Mouse (Mus musculus): ENCODE results near the gene Cyp2j12. TPM values are rescaled to one million over a fixed set of nuclear protein-coding genes. Genes with fewer than 3 reads are reported as not detected.
"Not testable (repeated sequence)": the region's sequence is repeated elsewhere in the genome, so short reads cannot be mapped to it uniquely, and the experiment has no call there.

The Cyp2j12 gene
- total RNA-seq (2014; rRNA removed), result not detected in 2 replicates
- not detected in 2 replicates for polyA plus RNA-seq (2012; rRNA removed)

DNA sequence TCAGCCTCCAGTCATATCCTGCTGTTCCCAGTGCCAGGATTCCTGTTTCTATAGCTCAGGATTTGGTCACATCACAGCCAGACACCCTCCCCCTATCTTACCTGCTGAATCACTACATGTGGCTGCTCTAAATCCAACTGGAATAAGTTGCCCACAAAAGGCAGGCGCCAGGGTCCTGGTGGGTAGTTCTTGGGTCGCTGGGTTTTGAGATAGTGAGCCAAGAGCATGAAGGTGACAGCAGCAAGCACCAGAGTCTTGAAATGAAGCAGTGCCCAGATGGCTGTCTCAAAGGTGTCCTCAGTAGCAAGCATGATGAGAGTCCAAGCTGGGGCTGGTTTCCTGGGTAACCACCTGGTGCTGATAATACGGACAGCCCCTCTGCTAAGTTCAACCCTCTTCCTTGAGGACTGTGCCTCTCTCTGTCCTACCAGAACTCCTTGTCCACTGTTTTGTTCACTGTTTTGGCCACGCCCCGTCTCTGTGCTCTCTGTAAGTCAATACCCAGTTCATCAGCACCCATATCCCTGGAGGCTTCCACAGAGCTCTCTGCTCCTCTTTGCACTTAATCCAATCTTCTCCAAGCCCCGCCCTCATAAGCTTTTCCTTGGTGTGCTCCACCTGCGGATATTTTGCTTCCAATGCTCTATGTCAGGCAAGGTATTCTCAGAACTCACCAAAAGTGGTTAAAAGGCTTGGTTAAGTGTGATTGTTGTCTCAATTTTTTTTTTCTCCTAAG is at the start of gene Cyp2j12:
Gene Cyp2j12, minus strand, starts transcription at position 421 of the 736 bp plus-strand sequence.
- no peaks in the 10 kb centered on the region for H3K79me2 ChIP-seq (ENCODE audit: control insufficient read depth, insufficient read depth, low read length)
- no peak within 1 kb of the TSS for H3K27ac ChIP-seq (replicated peaks; ENCODE audit: insufficient read depth, low read depth, low read length)
- 63% methylated on average over 7 of the region's 7 CpGs for WGBS
- TF ChIP-seq CTCF (IDR thresholded peaks at IDR 0.05; ENCODE audit: low read depth, low read length) (no peak), POLR2A (IDR thresholded peaks at IDR 0.05; ENCODE audit: extremely low read depth, insufficient read depth, low read length) (no peak)
- no peaks in the 10 kb centered on the region for H3K27me3 ChIP-seq (ENCODE audit: control insufficient read depth, insufficient read depth, low read length)
- DNase-seq (ENCODE audit: extremely low read depth, low read depth, low spot score), result no peak
- no peaks in the 10 kb centered on the region for H3K4me1 ChIP-seq (ENCODE audit: control insufficient read depth, insufficient read depth, low read length)
- H3K9ac ChIP-seq (ENCODE audit: low read depth, low read length), result no peak within 1 kb of the TSS
- no peaks in the 10 kb centered on the region for H3K36me3 ChIP-seq (ENCODE audit: control insufficient read depth, insufficient read depth, low read length)
- no peak within 1 kb of the TSS for H3K4me3 ChIP-seq (ENCODE audit: insufficient read depth, low read depth, low read length)

GRCm38 (mm10) chr4:96189321-96189720 is 48.4 kb upstream of the Cyp2j12 start:
- H3K4me1 ChIP-seq (ENCODE audit: control insufficient read depth, insufficient read depth, low read length); H3K27me3 ChIP-seq (ENCODE audit: control insufficient read depth, insufficient read depth, low read length); H3K27ac ChIP-seq (replicated peaks; ENCODE audit: insufficient read depth, low read depth, low read length); H3K79me2 ChIP-seq (ENCODE audit: control insufficient read depth, insufficient read depth, low read length); H3K36me3 ChIP-seq (ENCODE audit: control insufficient read depth, insufficient read depth, low read length); DNase-seq (ENCODE audit: extremely low read depth, low read depth, low spot score); H3K4me3 ChIP-seq (ENCODE audit: insufficient read depth, low read depth, low read length); H3K9ac ChIP-seq (ENCODE audit: low read depth, low read length): not testable (repeated sequence)
- WGBS, result 88% methylated on average over 5 of the region's 5 CpGs

DNA sequence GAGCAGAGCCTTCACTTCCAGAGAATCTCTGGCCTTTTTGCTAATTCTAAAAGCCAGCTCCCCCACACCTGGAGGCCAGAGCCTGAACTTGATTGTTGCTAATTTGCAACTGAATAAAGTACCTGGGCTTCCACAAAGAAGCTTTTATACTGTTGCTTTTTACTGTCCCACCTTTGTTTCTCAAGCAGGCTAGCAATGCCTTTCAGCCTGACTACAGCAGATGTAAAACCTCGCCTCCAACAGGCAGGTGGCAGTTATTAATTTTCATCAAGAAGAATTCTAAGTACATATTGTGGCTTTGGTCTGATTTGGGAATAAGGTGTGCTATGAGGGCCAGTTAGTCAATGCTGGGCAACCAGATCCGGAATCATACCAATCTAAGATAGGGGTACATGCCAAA is 47.7 kb upstream of the Cyp2j12 start:
- H3K4me3 ChIP-seq (ENCODE audit: insufficient read depth, low read depth, low read length); H3K4me1 ChIP-seq (ENCODE audit: control insufficient read depth, insufficient read depth, low read length); H3K9ac ChIP-seq (ENCODE audit: low read depth, low read length); H3K27me3 ChIP-seq (ENCODE audit: control insufficient read depth, insufficient read depth, low read length); H3K36me3 ChIP-seq (ENCODE audit: control insufficient read depth, insufficient read depth, low read length); H3K27ac ChIP-seq (replicated peaks; ENCODE audit: insufficient read depth, low read depth, low read length); DNase-seq (ENCODE audit: extremely low read depth, low read depth, low spot score); H3K79me2 ChIP-seq (ENCODE audit: control insufficient read depth, insufficient read depth, low read length): not testable (repeated sequence)
- WGBS, result 73% methylated on average over 2 of the region's 2 CpGs

- H3K27me3 ChIP-seq (ENCODE audit: control insufficient read depth, insufficient read depth, low read length); H3K4me3 ChIP-seq (ENCODE audit: insufficient read depth, low read depth, low read length); H3K27ac ChIP-seq (replicated peaks; ENCODE audit: insufficient read depth, low read depth, low read length); DNase-seq (ENCODE audit: extremely low read depth, low read depth, low spot score); H3K36me3 ChIP-seq (ENCODE audit: control insufficient read depth, insufficient read depth, low read length); H3K4me1 ChIP-seq (ENCODE audit: control insufficient read depth, insufficient read depth, low read length); H3K9ac ChIP-seq (ENCODE audit: low read depth, low read length); H3K79me2 ChIP-seq (ENCODE audit: control insufficient read depth, insufficient read depth, low read length): not testable (repeated sequence)
- WGBS, result 85% methylated on average over 2 of the region's 2 CpGs
Observed at GRCm38 (mm10) chr4:96188146-96188545, 47.2 kb upstream of the Cyp2j12 start.

- 86% methylated on average over 2 of the region's 2 CpGs for WGBS
Observed at GRCm38 (mm10) chr4:96184716-96185115, 43.8 kb upstream of the Cyp2j12 start.

DNA sequence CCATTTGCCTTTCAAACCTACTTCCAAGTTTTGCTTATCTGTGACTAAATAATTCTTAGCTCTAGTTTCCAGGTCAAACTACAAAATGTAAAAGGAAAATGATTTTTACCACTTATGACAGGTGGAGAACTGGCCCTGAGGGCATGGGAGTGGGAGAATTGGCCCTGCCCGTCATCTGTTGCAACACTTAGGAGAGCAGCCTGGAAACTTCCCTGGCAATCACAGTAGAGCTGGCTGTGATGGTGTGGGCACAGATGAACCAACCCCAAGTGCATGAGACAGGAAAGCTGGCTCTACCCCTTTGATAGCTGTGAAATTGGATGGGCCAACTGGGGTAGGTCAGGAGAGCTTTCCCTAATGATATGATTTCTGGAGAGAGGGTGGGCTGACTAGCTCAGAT is 21.9 kb upstream of the Cyp2j12 start:
- Histone ChIP-seq H3K36me3 (ENCODE audit: control insufficient read depth, insufficient read depth, low read length) (no peaks in the 10 kb centered on the region), H3K9ac (ENCODE audit: low read depth, low read length) (no peak overlapping the region), H3K4me1 (ENCODE audit: control insufficient read depth, insufficient read depth, low read length) (no peaks in the 10 kb centered on the region), H3K27ac (replicated peaks; ENCODE audit: insufficient read depth, low read depth, low read length) (no peak overlapping the region), H3K4me3 (ENCODE audit: insufficient read depth, low read depth, low read length) (no peak overlapping the region), H3K27me3 (ENCODE audit: control insufficient read depth, insufficient read depth, low read length) (no peaks in the 10 kb centered on the region), H3K79me2 (ENCODE audit: control insufficient read depth, insufficient read depth, low read length) (no peaks in the 10 kb centered on the region)
- TF ChIP-seq CTCF (IDR thresholded peaks at IDR 0.05; ENCODE audit: low read depth, low read length) (no peak), POLR2A (IDR thresholded peaks at IDR 0.05; ENCODE audit: extremely low read depth, insufficient read depth, low read length) (no peak)
- WGBS, result 74% methylated on average over 1 of the region's 1 CpGs
- no peak for DNase-seq (ENCODE audit: extremely low read depth, low read depth, low spot score)

More at GRCm38 (mm10) chr4:96184716-96185115, 43.8 kb upstream of the Cyp2j12 start:
- not testable (repeated sequence) for DNase-seq (ENCODE audit: extremely low read depth, low read depth, low spot score); H3K4me1 ChIP-seq (ENCODE audit: control insufficient read depth, insufficient read depth, low read length); H3K36me3 ChIP-seq (ENCODE audit: control insufficient read depth, insufficient read depth, low read length); H3K27me3 ChIP-seq (ENCODE audit: control insufficient read depth, insufficient read depth, low read length); H3K27ac ChIP-seq (replicated peaks; ENCODE audit: insufficient read depth, low read depth, low read length); H3K9ac ChIP-seq (ENCODE audit: low read depth, low read length); H3K79me2 ChIP-seq (ENCODE audit: control insufficient read depth, insufficient read depth, low read length); H3K4me3 ChIP-seq (ENCODE audit: insufficient read depth, low read depth, low read length)
